Mouse (Mus musculus) E14TG2a.4 (cell line): ENCODE data around the gene Alg14.

Experiments used
- CTCF ChIP-seq: conservative IDR thresholded peaks from 2 replicates; pipeline ENCODE4 v1.5.1; 2014; ENCODE audit warnings: low read length
- NANOG ChIP-seq: IDR thresholded peaks from 2 replicates; pipeline ENCODE4 v1.6.1; 2014; ENCODE audit warnings: borderline replicate concordance, low read length, mixed read lengths
- POU5F1 ChIP-seq: IDR thresholded peaks from 2 replicates; pipeline ENCODE4 v1.6.1; 2014; ENCODE audit warnings: low read length, borderline replicate concordance

DNA sequence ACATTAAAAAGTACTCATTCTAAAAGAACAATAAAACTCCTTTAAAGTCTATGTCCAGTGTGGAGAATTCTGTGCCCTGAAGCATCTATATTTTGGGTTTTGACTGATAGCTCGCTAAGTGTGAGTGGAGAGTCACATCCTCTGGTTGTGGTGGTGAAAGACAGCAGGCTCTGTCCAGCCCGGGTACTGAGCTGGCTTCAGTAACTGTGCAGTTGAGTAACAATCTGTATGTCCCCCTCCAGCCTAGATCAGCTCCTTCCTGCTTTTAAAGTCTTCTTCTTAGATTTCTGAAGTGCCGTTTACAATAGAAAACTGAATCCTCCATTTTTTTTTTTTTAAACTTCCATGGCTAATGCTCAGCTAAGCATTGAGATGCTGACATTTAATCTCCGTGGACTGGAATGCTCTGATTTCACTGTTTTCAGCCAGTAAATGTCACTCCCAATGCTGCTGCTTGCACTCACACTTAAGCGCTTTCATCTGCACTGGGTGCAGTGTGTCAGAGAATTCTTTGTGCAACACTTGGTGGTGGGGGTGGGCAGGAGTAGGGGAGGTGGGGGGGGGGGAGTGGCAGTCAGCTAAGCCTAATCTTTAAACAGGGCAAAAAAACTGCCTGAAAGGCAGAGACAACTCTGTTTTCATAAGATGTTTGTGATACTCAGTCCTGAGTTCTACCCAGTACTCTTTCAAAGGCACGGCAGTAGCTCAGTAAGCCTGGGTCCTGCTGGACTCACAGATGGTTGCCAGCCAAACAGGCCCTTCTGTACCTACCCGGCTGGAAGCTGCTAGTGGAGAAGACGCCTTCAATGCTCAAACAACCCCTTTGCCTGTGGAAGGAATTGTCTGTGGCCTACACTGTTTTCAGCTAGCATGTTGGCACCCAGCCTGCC lies 52.7 kb downstream of the Alg14 start:
- TF ChIP-seq CTCF (no peak), NANOG (no peak), POU5F1 (no peak)
